Mouse (Mus musculus): Measurements from ENCODE around the gene Rgs2. TPM values are rescaled to one million over a fixed set of nuclear protein-coding genes. Genes with fewer than 3 reads are reported as not detected.

Rgs2 gene
- 98.6 and 123 TPM in 2 replicates for total RNA-seq (2017)

- peak; percentile 62 for ATAC-seq (replicated peaks; ENCODE audit: low read depth, poor library complexity, severe bottlenecking)
These were observed at the start of gene Rgs2 for GRCm38 (mm10) chr1:144003904-144004740. Gene Rgs2, minus strand, starts transcription at chr1:144004161.

- ATAC-seq (replicated peaks; ENCODE audit: low read depth, poor library complexity, severe bottlenecking) = no peak
These were observed 49.4 kb upstream of the Rgs2 start for GRCm38 (mm10) chr1:144053401-144053800.

GRCm38 (mm10) chr1:144041826-144042225, 37.9 kb upstream of the Rgs2 start:
- no peak for ATAC-seq (replicated peaks; ENCODE audit: low read depth, poor library complexity, severe bottlenecking)

GRCm38 (mm10) chr1:144033498-144033897, 29.5 kb upstream of the Rgs2 start:
- no peak for ATAC-seq (replicated peaks; ENCODE audit: low read depth, poor library complexity, severe bottlenecking)

- no peak for ATAC-seq (replicated peaks; ENCODE audit: low read depth, poor library complexity, severe bottlenecking)
These were observed 26.5 kb upstream of the Rgs2 start for GRCm38 (mm10) chr1:144030499-144030898.

- ATAC-seq (replicated peaks; ENCODE audit: low read depth, poor library complexity, severe bottlenecking) = no peak
These were observed 25.7 kb upstream of the Rgs2 start for GRCm38 (mm10) chr1:144029679-144030078.

GRCm38 (mm10) chr1:144018417-144018958, 14.5 kb upstream of the Rgs2 start:
- ATAC-seq (replicated peaks; ENCODE audit: low read depth, poor library complexity, severe bottlenecking) = peak; percentile 84

GRCm38 (mm10) chr1:144013913-144014312, 10.0 kb upstream of the Rgs2 start:
- no peak for ATAC-seq (replicated peaks; ENCODE audit: low read depth, poor library complexity, severe bottlenecking)

GRCm38 (mm10) chr1:144007341-144007740, 3.4 kb upstream of the Rgs2 start:
- 0 out of 2 replicates have a peak, but pooled peaks have one; percentile 9 for ATAC-seq (replicated peaks; ENCODE audit: low read depth, poor library complexity, severe bottlenecking)

GRCm38 (mm10) chr1:144006542-144006941, 2.6 kb upstream of the Rgs2 start:
- peak; percentile 52 for ATAC-seq (replicated peaks; ENCODE audit: low read depth, poor library complexity, severe bottlenecking)

GRCm38 (mm10) chr1:144005648-144006047, 1.7 kb upstream of the Rgs2 start:
- ATAC-seq (replicated peaks; ENCODE audit: low read depth, poor library complexity, severe bottlenecking) = no peak

- no peak for ATAC-seq (replicated peaks; ENCODE audit: low read depth, poor library complexity, severe bottlenecking)
These were observed 780 bp upstream of the Rgs2 start for GRCm38 (mm10) chr1:144004741-144005140.

GRCm38 (mm10) chr1:144003416-144003815, 545 bp downstream of the Rgs2 start:
- ATAC-seq (replicated peaks; ENCODE audit: low read depth, poor library complexity, severe bottlenecking) = peak; percentile 0; the same call in 1 of the 2 replicates

- ATAC-seq (replicated peaks; ENCODE audit: low read depth, poor library complexity, severe bottlenecking) = peak; percentile 22
These were observed 1.3 kb downstream of the Rgs2 start for GRCm38 (mm10) chr1:144002715-144003066.

- ATAC-seq (replicated peaks; ENCODE audit: low read depth, poor library complexity, severe bottlenecking) = no peak
These were observed 1.8 kb downstream of the Rgs2 start for GRCm38 (mm10) chr1:144002036-144002714.

- no peak for ATAC-seq (replicated peaks; ENCODE audit: low read depth, poor library complexity, severe bottlenecking)
These were observed 3.7 kb downstream of the Rgs2 start for GRCm38 (mm10) chr1:144000246-144000645.

- ATAC-seq (replicated peaks; ENCODE audit: low read depth, poor library complexity, severe bottlenecking) = peak; percentile 17
These were observed 4.5 kb downstream of the Rgs2 start for GRCm38 (mm10) chr1:143999371-143999920.

GRCm38 (mm10) chr1:143993026-143993425, 10.9 kb downstream of the Rgs2 start:
- no peak for ATAC-seq (replicated peaks; ENCODE audit: low read depth, poor library complexity, severe bottlenecking)

- peak; percentile 53 for ATAC-seq (replicated peaks; ENCODE audit: low read depth, poor library complexity, severe bottlenecking)
These were observed 11.4 kb downstream of the Rgs2 start for GRCm38 (mm10) chr1:143992528-143992927.

- ATAC-seq (replicated peaks; ENCODE audit: low read depth, poor library complexity, severe bottlenecking) = peak; percentile 47
These were observed 13.7 kb downstream of the Rgs2 start for GRCm38 (mm10) chr1:143990263-143990662.

- ATAC-seq (replicated peaks; ENCODE audit: low read depth, poor library complexity, severe bottlenecking) = no peak
These were observed 14.2 kb downstream of the Rgs2 start for GRCm38 (mm10) chr1:143989773-143990172.

Measured in common myeloid progenitor, adult 5-6 weeks (primary cell).